Mouse (Mus musculus): ENCODE results near the gene Raph1. TPM values are rescaled to one million over a fixed set of nuclear protein-coding genes. Genes with fewer than 3 reads are reported as not detected.
A peak's percentile ranks its signal among the peaks of the same experiment; 100 is the strongest.

Raph1 gene
- polyA plus RNA-seq, 1 experiment from 2014 or later = 20.6 TPM

DNA sequence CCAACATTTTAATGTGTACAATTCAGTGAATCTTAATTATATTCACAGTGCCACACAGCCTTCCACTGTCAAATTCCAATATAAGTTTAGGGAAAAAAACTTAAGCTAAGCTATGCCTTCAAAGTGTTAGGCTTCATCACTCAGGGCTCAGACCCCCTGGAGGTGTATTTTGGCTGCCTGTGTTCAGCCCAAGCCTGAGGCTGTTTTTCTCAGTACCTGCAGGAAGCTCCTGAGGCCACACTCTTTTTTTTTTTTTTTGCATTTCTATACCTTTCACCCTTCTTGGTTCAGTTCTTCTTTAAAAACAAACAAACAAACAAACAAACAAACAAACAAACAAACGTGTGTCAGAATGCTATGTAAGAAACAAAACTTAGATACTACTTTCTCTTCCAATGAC, 23.2 kb downstream of the Raph1 start:
- H3K27ac ChIP-seq = no peak overlapping the region
- 29% methylated on average over 1 of the region's 1 CpGs for WGBS
- H3K9me3 ChIP-seq = peaks cover 10% of the 10 kb centered on the region
- no peak for ATAC-seq (ENCODE audit: low FRiP score, low read depth)
- no peaks in the 10 kb centered on the region for H3K4me1 ChIP-seq
- H3K36me3 ChIP-seq = peaks cover 7% of the 10 kb centered on the region
- H3K27me3 ChIP-seq = no peaks in the 10 kb centered on the region
- H3K4me3 ChIP-seq = no peak overlapping the region
- no peak overlapping the region for H3K4me2 ChIP-seq (replicated peaks)
- H3K9ac ChIP-seq = no peak overlapping the region

DNA sequence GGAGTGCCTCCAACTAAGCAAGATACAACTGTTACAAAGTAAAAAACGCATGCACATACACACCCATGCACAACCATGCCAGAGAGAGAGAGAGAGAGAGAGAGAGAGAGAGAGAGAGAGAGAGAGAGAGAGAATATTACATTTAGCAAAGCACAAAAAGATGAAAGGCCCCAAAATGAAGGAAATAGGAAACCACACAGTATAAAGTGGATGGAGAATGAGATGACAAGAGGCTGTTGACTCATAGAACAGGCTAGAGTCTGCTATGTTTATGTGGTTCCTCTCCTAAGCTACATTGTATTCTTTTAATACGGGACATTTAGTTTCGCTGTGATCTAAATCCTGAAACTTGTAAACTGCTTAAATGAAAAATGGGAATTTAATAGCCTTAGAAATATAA, 27.6 kb downstream of the Raph1 start:
- no peak overlapping the region for H3K4me3 ChIP-seq
- no peak overlapping the region for H3K27ac ChIP-seq
- H3K27me3 ChIP-seq = no peaks in the 10 kb centered on the region
- H3K9ac ChIP-seq = no peak overlapping the region
- no peaks in the 10 kb centered on the region for H3K9me3 ChIP-seq
- no peaks in the 10 kb centered on the region for H3K36me3 ChIP-seq
- no peak overlapping the region for H3K4me2 ChIP-seq (replicated peaks)
- no peaks in the 10 kb centered on the region for H3K4me1 ChIP-seq
- 92% methylated on average over 3 of the region's 3 CpGs for WGBS
- no peak for ATAC-seq (ENCODE audit: low FRiP score, low read depth)

DNA sequence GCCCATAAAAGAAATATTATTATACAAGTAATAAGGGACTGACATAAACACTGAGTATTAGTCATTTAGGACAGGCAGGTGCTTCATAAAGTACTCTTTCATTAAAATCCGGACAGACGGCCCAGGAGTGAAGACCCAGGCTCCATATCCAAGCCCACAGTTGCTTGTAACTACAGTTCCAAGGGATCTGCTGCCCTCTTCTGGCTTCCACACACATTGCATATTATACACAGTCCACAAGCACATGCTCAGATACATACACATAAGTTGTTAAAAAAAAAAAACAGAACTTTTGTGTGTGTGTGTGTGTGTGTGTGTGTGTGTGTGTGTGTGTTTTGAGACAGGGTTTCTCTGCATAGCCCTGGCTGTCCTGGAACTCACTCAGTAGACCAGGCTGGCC, 32.0 kb downstream of the Raph1 start:
- Histone ChIP-seq H3K9me3 (no peaks in the 10 kb centered on the region), H3K27ac (no peak overlapping the region), H3K4me1 (no peaks in the 10 kb centered on the region), H3K9ac (no peak overlapping the region), H3K27me3 (no peaks in the 10 kb centered on the region), H3K36me3 (peaks cover 23% of the 10 kb centered on the region), H3K4me2 (replicated peaks) (no peak overlapping the region), H3K4me3 (no peak overlapping the region)
- 88% methylated on average over 2 of the region's 2 CpGs for WGBS
- no peak for ATAC-seq (ENCODE audit: low FRiP score, low read depth)

DNA sequence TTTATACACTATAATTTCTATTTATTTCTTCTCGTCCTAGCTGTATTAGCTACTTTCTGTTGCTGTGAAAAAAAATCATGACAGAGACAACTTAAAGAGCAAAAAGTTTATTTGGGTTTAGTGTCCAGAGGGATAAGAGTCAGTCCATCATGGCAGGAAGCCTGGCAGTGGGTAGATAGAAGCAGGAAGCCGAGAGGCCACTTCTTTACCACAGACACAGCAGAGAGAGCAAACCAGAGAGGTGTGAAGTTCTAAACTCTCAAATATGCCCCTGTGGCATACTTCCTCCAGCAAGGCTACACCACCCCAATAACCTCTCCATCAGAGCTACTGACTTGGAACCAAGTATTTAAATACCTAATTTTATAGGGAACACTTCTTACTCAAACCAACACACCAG, 36.3 kb downstream of the Raph1 start:
- Histone ChIP-seq H3K9ac (no peak overlapping the region), H3K27me3 (no peaks in the 10 kb centered on the region), H3K4me2 (replicated peaks) (no peak overlapping the region), H3K4me3 (no peak overlapping the region), H3K36me3 (peaks cover 52% of the 10 kb centered on the region), H3K9me3 (no peaks in the 10 kb centered on the region), H3K4me1 (no peaks in the 10 kb centered on the region), H3K27ac (no peak overlapping the region)
- ATAC-seq (ENCODE audit: low FRiP score, low read depth) = no peak
- 88% methylated on average over 2 of the region's 2 CpGs for WGBS

DNA sequence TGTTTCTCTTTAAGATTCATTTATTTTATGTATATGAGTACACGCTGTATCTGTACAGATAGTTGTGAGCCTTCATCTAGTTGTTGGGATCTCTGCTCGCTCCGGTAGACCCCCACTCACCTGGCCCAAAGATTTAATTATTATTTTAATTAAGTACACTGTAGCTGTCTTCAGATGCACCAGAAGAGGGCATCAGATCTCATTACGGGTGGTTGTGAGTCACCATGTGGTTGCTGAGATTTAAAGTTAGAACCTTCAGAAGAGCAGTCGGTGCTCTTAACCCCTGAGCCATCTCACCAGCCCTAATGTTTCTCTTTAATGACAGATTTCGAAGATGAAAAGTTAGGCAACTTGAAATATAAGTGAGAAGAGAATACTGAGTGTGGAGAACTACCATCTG, 36.8 kb downstream of the Raph1 start:
- H3K27ac ChIP-seq = no peak overlapping the region
- peaks cover 55% of the 10 kb centered on the region for H3K36me3 ChIP-seq
- H3K4me2 ChIP-seq (replicated peaks) = no peak overlapping the region
- H3K4me1 ChIP-seq = no peaks in the 10 kb centered on the region
- 91% methylated on average over 6 of the region's 6 CpGs for WGBS
- no peaks in the 10 kb centered on the region for H3K9me3 ChIP-seq
- no peak overlapping the region for H3K9ac ChIP-seq
- no peak for ATAC-seq (ENCODE audit: low FRiP score, low read depth)
- no peak overlapping the region for H3K4me3 ChIP-seq
- H3K27me3 ChIP-seq = no peaks in the 10 kb centered on the region

DNA sequence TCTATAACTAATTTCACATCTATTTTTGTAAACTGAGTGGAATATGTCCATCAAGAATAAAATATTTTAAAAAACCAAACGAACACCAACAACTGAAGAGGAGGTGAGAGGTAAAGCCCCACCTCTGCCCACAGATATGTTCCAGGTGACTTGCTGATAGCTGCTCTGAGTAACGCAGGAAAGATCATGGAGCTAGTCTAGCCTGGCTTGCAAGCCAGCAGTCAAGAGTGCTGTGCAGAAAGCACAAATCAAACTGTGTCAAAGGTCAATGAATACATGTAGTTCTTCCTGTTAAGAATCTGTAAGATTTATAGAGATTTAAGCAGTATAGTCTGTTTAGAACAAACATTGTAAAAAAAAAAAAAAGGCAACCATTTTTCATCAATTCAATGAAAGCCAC, 56.3 kb downstream of the Raph1 start:
- Histone ChIP-seq H3K27me3 (no peaks in the 10 kb centered on the region), H3K9ac (no peak overlapping the region), H3K4me1 (no peaks in the 10 kb centered on the region), H3K4me3 (no peak overlapping the region), H3K27ac (no peak overlapping the region), H3K9me3 (no peaks in the 10 kb centered on the region), H3K4me2 (replicated peaks) (no peak overlapping the region), H3K36me3 (peaks cover 14% of the 10 kb centered on the region)
- WGBS = 66% methylated on average over 2 of the region's 2 CpGs
- ATAC-seq (ENCODE audit: low FRiP score, low read depth) = no peak

DNA sequence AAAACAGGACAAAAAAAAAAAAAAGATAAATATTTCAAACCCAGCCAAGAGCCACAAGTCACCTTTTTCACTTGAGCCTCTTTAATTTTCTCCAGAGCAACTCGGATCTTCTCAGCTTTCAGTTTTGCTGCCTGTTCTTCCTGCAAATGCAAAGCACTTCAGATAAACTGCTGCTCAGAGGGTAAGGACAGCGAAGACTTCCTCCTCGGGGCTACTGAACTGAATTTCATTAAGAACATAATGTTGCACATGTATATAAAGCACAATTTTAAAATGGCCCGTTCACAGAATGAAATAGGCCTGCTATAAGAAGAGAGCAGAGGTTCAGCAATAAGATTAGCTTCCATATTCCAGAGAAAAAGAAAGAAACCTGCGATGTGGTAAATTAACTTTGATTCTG, 63.4 kb downstream of the Raph1 start:
- 77% methylated on average over 5 of the region's 5 CpGs for WGBS
- Histone ChIP-seq H3K27me3 (no peaks in the 10 kb centered on the region), H3K9me3 (no peaks in the 10 kb centered on the region), H3K4me2 (replicated peaks) (no peak overlapping the region), H3K4me1 (no peaks in the 10 kb centered on the region), H3K9ac (no peak overlapping the region), H3K36me3 (peaks cover 25% of the 10 kb centered on the region), H3K4me3 (no peak overlapping the region), H3K27ac (no peak overlapping the region)
- no peak for ATAC-seq (ENCODE audit: low FRiP score, low read depth)

DNA sequence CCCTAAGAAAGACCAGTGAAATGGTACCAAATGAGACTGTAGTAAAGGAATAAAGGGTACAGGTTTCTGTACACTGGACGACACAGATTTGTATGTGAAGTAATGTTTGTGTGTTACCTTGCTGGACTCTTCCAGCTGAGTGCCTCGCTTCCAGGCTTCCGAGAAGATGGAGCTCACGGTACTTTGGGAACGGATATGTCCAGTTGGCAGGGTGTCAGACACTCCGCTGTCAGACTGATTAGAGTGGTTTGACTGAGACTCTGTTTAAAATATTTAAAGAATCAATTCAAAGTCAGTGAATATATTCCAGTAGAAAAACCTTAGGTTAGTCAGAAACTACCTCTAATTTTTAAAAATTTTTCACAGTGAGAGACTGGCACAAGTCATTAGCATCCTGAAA, 73.5 kb downstream of the Raph1 start:
- no peak overlapping the region for H3K4me2 ChIP-seq (replicated peaks)
- H3K4me1 ChIP-seq = no peaks in the 10 kb centered on the region
- H3K9ac ChIP-seq = no peak overlapping the region
- no peaks in the 10 kb centered on the region for H3K9me3 ChIP-seq
- H3K27me3 ChIP-seq = no peaks in the 10 kb centered on the region
- 87% methylated on average over 6 of the region's 6 CpGs for WGBS
- H3K36me3 ChIP-seq = peaks cover 74% of the 10 kb centered on the region
- no peak overlapping the region for H3K27ac ChIP-seq
- ATAC-seq (ENCODE audit: low FRiP score, low read depth) = no peak
- no peak overlapping the region for H3K4me3 ChIP-seq

DNA sequence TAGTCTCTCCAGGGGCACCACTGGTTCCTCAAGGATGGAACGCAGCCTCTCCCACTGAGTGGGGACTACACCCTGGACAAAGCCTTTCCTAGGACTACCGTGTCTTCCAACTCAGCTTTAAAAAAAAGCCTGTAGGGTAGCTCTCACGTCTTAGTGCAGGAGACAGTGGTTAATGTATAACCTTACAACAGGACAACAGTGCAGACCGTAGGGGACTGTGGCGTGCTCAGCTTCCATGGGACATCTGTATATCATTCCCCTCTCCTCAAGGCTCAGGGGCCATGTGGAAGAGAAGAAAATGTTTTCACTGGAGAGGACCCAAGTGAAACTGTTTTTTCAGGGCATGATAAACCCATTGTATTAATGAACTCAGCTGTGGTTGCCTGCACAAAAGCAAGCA, 74.5 kb downstream of the Raph1 start:
- Histone ChIP-seq H3K27me3 (no peaks in the 10 kb centered on the region), H3K9ac (no peak overlapping the region), H3K4me3 (no peak overlapping the region), H3K27ac (no peak overlapping the region), H3K36me3 (peaks cover 74% of the 10 kb centered on the region), H3K4me2 (replicated peaks) (no peak overlapping the region), H3K9me3 (no peaks in the 10 kb centered on the region), H3K4me1 (no peaks in the 10 kb centered on the region)
- ATAC-seq (ENCODE audit: low FRiP score, low read depth) = no peak
- WGBS = 83% methylated on average over 5 of the region's 5 CpGs

DNA sequence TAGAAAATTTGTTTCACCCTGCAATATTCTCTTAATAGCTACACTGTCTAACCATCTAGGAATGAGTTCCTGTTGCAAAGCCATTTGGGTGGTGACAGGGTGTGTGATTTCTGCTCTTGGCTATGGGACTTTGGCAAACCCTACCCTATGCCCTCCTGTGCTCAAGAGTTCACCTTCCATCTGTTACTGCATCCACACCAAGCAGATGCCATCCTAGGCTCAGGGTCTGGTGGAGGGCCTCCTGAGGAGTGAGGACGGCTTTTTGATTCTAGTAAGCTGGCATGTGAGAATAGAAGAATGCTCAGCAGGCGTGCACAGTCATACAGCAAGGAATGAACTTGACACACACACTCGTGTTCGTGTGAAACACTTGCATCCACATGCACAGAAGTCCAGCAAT, 76.4 kb downstream of the Raph1 start:
- no peak overlapping the region for H3K4me2 ChIP-seq (replicated peaks)
- H3K27ac ChIP-seq = no peak overlapping the region
- no peaks in the 10 kb centered on the region for H3K27me3 ChIP-seq
- no peak overlapping the region for H3K9ac ChIP-seq
- no peak for ATAC-seq (ENCODE audit: low FRiP score, low read depth)
- no peaks in the 10 kb centered on the region for H3K4me1 ChIP-seq
- no peak overlapping the region for H3K4me3 ChIP-seq
- 78% methylated on average over 4 of the region's 4 CpGs for WGBS
- peaks cover 72% of the 10 kb centered on the region for H3K36me3 ChIP-seq
- H3K9me3 ChIP-seq = no peaks in the 10 kb centered on the region

DNA sequence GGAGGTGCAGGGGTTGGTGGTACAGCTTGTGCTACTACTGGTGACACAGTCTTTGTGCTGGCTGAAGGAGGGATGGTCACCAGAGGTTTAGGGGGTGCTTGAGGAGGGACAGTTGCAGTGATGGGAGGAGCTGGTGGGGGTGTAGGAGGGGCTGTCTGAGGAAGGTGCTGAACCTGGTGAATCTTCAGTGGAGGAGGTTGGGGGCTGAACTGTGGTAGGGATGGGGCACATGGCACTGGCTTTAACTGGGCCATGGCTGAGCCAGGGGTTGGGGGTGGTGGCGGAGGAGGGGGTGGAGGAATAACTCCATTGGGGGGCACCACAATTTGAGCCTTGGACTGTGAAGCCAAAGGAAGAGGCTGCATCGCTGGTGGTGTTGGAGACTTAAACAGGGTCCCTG, 77.2 kb downstream of the Raph1 start:
- Histone ChIP-seq H3K27me3 (no peaks in the 10 kb centered on the region), H3K27ac (no peak overlapping the region), H3K4me3 (no peak overlapping the region), H3K9ac (no peak overlapping the region), H3K36me3 (peaks cover 67% of the 10 kb centered on the region), H3K9me3 (no peaks in the 10 kb centered on the region), H3K4me2 (replicated peaks) (no peak overlapping the region), H3K4me1 (no peaks in the 10 kb centered on the region)
- ATAC-seq (ENCODE audit: low FRiP score, low read depth) = 0 out of 2 replicates have a peak, but pooled peaks have one; percentile 19
- 83% methylated on average over 2 of the region's 2 CpGs for WGBS

DNA sequence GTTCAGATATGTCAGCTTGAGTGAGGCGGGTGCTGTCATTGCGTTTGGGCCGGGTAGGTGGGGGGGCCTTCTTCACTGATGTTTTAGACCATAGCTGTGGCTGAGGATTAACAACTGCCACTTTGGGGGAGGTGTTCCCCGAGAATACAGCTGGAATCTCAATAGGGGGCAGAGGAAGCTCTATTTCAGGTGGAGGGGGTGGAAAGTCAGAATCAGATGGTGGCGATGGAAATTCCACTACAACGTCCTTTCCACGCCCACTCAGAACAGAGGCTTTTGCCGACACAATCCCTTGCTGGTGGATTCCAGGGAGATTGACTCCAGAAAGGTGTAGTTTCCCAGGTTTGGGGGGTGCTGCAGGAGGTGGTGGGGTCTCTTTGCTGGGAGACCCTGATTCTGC, 78.3 kb downstream of the Raph1 start:
- Histone ChIP-seq H3K9ac (no peak overlapping the region), H3K36me3 (peaks cover 63% of the 10 kb centered on the region), H3K27ac (no peak overlapping the region), H3K9me3 (no peaks in the 10 kb centered on the region), H3K4me3 (no peak overlapping the region), H3K4me2 (replicated peaks) (no peak overlapping the region), H3K4me1 (no peaks in the 10 kb centered on the region), H3K27me3 (no peaks in the 10 kb centered on the region)
- ATAC-seq (ENCODE audit: low FRiP score, low read depth) = no peak
- 85% methylated on average over 8 of the region's 8 CpGs for WGBS

DNA sequence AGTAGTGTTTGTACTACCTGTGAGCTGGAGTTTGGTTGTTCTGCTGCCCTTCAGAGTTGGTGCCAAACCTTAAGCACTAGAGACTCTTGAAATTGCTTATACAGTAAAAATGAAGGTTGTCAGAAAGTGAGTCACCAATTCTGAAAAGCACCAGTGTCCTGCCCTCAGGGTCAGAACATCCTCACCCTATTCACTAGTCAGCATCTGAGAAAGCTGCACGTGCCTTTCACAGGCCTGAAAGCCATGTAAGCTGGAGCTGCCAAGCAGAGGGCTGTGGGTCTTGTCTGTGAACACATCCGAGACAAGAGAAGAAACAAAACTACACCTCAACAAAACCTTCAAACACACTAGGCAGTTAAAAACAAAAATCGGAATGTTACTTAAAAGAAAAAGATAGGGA, 81.3 kb downstream of the Raph1 start:
- no peaks in the 10 kb centered on the region for H3K27me3 ChIP-seq
- ATAC-seq (ENCODE audit: low FRiP score, low read depth) = no peak
- peaks cover 49% of the 10 kb centered on the region for H3K36me3 ChIP-seq
- no peak overlapping the region for H3K4me2 ChIP-seq (replicated peaks)
- H3K4me1 ChIP-seq = no peaks in the 10 kb centered on the region
- no peaks in the 10 kb centered on the region for H3K9me3 ChIP-seq
- H3K27ac ChIP-seq = no peak overlapping the region
- no peak overlapping the region for H3K9ac ChIP-seq
- WGBS = 82% methylated on average over 3 of the region's 3 CpGs
- no peak overlapping the region for H3K4me3 ChIP-seq
